Mouse (Mus musculus) stomach, embryonic 15.5 days (tissue): Measurements from ENCODE around the gene Zfp775. TPM values are rescaled to one million over a fixed set of nuclear protein-coding genes. Genes with fewer than 3 reads are reported as not detected.
"Not testable (repeated sequence)": the region's sequence is repeated elsewhere in the genome, so short reads cannot be mapped to it uniquely, and the experiment has no call there.

Experiments used
- ATAC-seq: fragments of 200-750 bp; cut with Nextera tagmentation; 2 replicates; pipeline ENCODE4 v1.8.0; 2017; ENCODE audit warnings: low read depth, moderate number of reproducible peaks, moderate TSS enrichment; ENCODE audit not compliant: insufficient read depth, low FRiP score
- H3K27ac ChIP-seq: fragments of 300-500 bp; sonication (generic); 2 replicates; pipeline ENCODE4 v1.5.1; 2015; ENCODE audit warnings: mild to moderate bottlenecking, inconsistent platforms
- H3K27me3 ChIP-seq: fragments of 300-500 bp; sonication (generic); replicated peaks from 2 replicates; pipeline ENCODE4 v1.6.1; 2015; ENCODE audit warnings: inconsistent platforms
- H3K36me3 ChIP-seq: fragments of 300-500 bp; sonication (generic); 2 replicates; pipeline ENCODE4 v1.6.1; 2015; ENCODE audit warnings: inconsistent platforms
- H3K4me1 ChIP-seq: fragments of 300-500 bp; sonication (generic); 2 replicates; pipeline ENCODE4 v1.6.1; 2015; ENCODE audit warnings: inconsistent platforms
- H3K4me2 ChIP-seq: fragments of 300-500 bp; sonication (generic); 2 replicates; pipeline ENCODE4 v1.6.1; 2015; ENCODE audit warnings: mild to moderate bottlenecking, inconsistent platforms
- H3K4me3 ChIP-seq: fragments of 300-500 bp; sonication (generic); replicated peaks from 2 replicates; pipeline ENCODE4 v1.5.1; 2015; ENCODE audit warnings: inconsistent platforms
- H3K9ac ChIP-seq: fragments of 300-500 bp; sonication (generic); 2 replicates; pipeline ENCODE4 v1.6.1; 2015; ENCODE audit warnings: inconsistent platforms
- H3K9me3 ChIP-seq: fragments of 300-500 bp; sonication (generic); 2 replicates; pipeline ENCODE4 v1.6.1; 2016; ENCODE audit warnings: inconsistent platforms
- WGBS: fragments of 180-500 bp; shearing (Covaris S2); methylation state at CpG from one replicate; pipeline ENCODE4 v1.1.7; 2015; 5-methylcytosine and 5-hydroxymethylcytosine counted together
- polyA plus RNA-seq: library from polyadenylated mRNA; unstranded; fragments of >200 nt; fragmentation: Nextera tagmentation; extraction: Ambion mirVana; gene quantifications from 2 replicates; pipeline ENCODE4 v1.2.1, GENCODE M21; 2015

Gene Zfp775
- polyA plus RNA-seq, 1 experiment from 2014 or later: 4.9 TPM

DNA sequence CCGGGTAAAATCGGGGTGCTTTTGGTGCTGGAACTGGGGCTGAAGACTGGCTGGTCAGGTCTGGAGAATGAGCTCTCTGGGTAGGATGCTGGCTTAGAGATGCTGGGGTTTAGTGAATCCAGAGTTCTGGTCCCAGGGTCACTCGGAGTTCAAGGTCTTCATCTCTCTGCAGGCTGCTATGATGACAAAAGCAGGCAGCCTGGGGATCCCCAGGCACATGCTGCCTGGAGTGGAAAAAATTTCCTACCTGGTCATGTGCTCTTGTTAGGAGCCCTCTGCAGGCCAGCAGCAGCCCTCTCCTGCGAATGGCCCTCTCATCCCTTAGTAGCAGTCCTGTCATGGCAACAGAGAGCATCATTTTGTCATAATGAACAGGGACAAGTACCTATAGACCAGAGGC lies 11.6 kb downstream of the Zfp775 start:
- WGBS: 91% methylated on average over 4 of the region's 4 CpGs
- Histone ChIP-seq H3K27me3 (no peaks in the 10 kb centered on the region), H3K27ac (no peak overlapping the region), H3K4me2 (no peak overlapping the region), H3K36me3 (peaks cover 11% of the 10 kb centered on the region; the same call in 1 of the 2 replicates), H3K4me3 (no peak overlapping the region), H3K9ac (no peak overlapping the region), H3K9me3 (no peaks in the 10 kb centered on the region), H3K4me1 (no peaks in the 10 kb centered on the region)
- ATAC-seq: no peak

DNA sequence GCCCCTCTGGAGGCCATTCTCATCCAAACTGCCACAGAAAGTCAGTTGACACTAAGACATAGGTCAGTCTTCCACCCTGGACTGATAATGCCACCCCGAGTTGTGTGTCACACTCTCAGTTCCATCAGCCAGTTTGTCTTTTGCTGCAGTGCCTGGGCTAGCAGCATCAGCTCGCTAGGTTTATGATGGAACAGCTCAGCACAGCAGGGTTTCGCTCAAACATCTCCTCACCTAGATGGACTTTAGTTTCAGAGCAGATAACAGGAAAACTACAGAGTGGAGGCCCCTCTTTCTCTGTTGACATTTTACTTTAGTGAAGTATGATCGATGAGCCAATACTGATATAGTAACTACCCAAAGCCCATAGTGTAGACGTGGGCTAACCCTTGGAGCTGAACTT lies 12.9 kb downstream of the Zfp775 start:
- H3K36me3 ChIP-seq: peaks cover 15% of the 10 kb centered on the region; the same call in 1 of the 2 replicates
- no peaks in the 10 kb centered on the region for H3K27me3 ChIP-seq
- no peak for ATAC-seq
- H3K9me3 ChIP-seq: no peaks in the 10 kb centered on the region
- 86% methylated on average over 5 of the region's 5 CpGs for WGBS
- H3K27ac ChIP-seq: no peak overlapping the region
- H3K9ac ChIP-seq: no peak overlapping the region
- no peak overlapping the region for H3K4me2 ChIP-seq
- no peaks in the 10 kb centered on the region for H3K4me1 ChIP-seq
- no peak overlapping the region for H3K4me3 ChIP-seq

DNA sequence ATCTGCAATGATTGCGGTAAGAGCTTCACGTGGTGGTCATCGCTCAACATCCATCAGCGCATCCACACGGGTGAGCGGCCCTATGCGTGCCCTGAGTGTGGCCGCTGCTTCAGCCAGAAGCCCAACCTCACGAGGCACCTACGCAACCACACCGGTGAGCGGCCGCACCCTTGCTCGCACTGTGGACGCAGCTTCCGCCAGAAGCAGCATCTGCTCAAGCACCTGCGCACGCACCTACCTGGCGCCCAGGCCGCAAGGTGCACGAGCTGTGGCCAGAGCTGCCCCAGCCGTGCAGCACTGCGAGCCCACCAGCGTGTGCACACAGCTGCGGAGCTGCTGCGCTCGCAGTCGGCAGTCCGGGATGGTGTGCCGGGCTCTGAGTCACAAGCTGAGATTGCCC lies 18.2 kb downstream of the Zfp775 start:
- H3K4me2 ChIP-seq: no peak overlapping the region
- H3K4me3 ChIP-seq: no peak overlapping the region
- no peaks in the 10 kb centered on the region for H3K27me3 ChIP-seq
- no peaks in the 10 kb centered on the region for H3K4me1 ChIP-seq
- H3K9ac ChIP-seq: no peak overlapping the region
- WGBS: 92% methylated on average over 30 of the region's 30 CpGs
- no peak overlapping the region for H3K27ac ChIP-seq
- H3K9me3 ChIP-seq: no peaks in the 10 kb centered on the region
- peaks cover 14% of the 10 kb centered on the region; the same call in 1 of the 2 replicates for H3K36me3 ChIP-seq
- no peak for ATAC-seq

DNA sequence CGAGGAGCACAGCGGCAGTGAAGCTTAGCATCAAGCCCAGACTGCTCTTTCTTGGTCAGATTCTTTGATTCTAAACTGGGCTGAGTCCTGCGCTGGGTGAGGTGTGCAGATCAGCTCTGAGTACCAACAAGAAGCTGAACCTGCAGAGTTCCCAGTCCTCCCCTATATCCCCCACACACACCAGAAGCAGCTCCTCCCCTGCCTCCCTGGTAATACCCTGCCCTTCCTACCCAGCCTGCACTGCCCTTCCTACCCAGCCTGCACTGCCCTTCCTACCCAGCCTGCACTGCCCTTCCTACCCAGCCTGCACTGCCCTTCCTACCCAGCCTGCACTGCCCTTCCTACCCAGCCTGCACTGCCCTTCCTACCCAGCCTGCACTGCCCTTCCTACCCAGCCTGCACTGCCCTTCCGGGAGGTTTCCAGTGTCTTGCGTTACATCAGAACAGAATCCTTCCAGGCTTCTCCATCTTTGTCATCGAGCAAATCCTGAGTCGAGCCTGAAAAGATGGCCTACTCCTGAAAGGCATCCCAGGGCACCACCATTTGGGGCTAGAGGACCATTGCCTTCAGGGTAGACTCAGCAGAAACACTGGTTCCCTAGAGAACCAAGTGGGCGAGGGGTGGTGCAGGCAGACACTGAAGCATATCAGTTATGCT lies 20.5 kb downstream of the Zfp775 start:
- not testable (repeated sequence) for H3K4me3 ChIP-seq, H3K4me2 ChIP-seq, H3K9me3 ChIP-seq, ATAC-seq, H3K27me3 ChIP-seq, H3K9ac ChIP-seq, H3K27ac ChIP-seq, H3K4me1 ChIP-seq
- peaks cover 14% of the 10 kb centered on the region; the same call in 1 of the 2 replicates for H3K36me3 ChIP-seq
- WGBS: 89% methylated on average over 8 of the region's 8 CpGs

DNA sequence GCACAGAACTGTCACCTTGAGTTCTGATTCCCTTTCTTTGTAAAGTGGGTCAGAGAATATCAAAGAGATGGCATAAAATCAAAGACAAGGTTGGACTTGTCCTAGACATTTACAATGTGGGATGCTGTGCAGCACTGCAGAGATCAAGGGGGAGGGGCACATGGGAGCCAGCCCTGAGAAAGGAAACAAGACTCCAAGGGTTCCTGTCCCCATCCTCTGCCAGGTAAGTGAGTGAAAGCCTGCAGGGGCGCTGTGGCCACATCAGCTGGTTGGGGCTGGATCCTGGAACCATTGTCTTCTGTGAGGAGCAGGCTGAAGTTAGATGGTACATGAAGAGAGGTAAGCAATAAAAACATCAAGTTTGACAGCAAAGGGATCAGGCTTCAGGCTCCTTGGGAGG lies 21.6 kb downstream of the Zfp775 start:
- H3K4me2 ChIP-seq: no peak overlapping the region
- H3K36me3 ChIP-seq: peaks cover 14% of the 10 kb centered on the region; the same call in 1 of the 2 replicates
- H3K27ac ChIP-seq: no peak overlapping the region
- WGBS: 43% methylated on average over 1 of the region's 1 CpGs
- no peak overlapping the region for H3K4me3 ChIP-seq
- peaks cover 16% of the 10 kb centered on the region; the same call in 1 of the 2 replicates for H3K27me3 ChIP-seq
- H3K9me3 ChIP-seq: no peaks in the 10 kb centered on the region
- ATAC-seq: no peak
- H3K4me1 ChIP-seq: peaks cover 9% of the 10 kb centered on the region; the same call in 1 of the 2 replicates
- H3K9ac ChIP-seq: no peak overlapping the region

DNA sequence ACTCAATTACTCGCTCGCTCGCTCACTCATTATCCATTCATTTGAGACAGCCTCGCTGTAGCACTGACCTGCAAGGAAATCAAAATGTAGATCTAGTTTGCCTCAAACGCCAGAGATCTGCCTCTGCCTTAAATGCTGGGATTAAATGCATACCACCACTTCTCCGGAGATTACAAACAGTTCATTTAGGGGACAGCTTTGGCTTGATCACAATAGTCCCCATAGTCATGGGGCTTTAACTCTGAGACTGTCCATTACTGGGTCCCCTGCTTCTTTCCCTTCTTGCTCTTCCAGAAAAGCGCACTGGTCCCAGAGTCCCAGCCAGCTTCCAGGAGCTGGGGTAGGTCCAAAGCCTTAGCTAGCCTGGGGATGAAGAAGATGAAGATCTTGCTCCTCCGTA lies 24.6 kb downstream of the Zfp775 start, which contains the start of gene AI854703:
AI854703 (plus strand) TSS at position 301 of the 400 bp plus-strand sequence.
- H3K9ac ChIP-seq: peak within 1 kb of the TSS; percentile 45; the same call in 1 of the 2 replicates

DNA sequence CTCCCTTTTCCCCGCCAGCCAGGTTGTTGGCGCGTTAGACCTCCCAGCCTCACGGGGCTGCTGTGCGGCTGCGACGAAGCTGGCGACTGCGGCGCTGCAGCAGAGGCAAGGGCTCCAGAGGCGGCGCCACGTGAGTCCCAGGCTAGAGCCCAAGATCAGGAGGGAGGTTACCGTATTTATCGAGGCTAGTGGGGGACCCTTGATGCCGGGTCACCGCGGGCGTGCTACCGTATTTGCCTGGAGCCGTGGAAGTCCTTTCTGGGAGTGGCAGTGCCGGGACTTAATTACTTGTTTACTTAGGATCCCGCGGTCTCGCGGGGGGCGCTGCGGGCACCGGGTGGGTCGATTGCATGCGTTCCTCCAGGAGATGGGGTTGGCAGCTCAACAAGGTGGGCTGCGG lies 25.1 kb downstream of the Zfp775 start:
- no peak overlapping the region for H3K27ac ChIP-seq
- H3K9me3 ChIP-seq: no peaks in the 10 kb centered on the region
- H3K4me1 ChIP-seq: peaks cover 19% of the 10 kb centered on the region
- no peak for ATAC-seq
- WGBS: under 1% methylated on average over 32 of the region's 32 CpGs
- peaks cover 27% of the 10 kb centered on the region for H3K27me3 ChIP-seq
- peak overlapping the region; percentile 45; the same call in 1 of the 2 replicates for H3K9ac ChIP-seq
- H3K36me3 ChIP-seq: no peaks in the 10 kb centered on the region
- H3K4me2 ChIP-seq: peak overlapping the region; percentile 89
- peak overlapping the region; percentile 47 for H3K4me3 ChIP-seq

More for the DNA sequence above, 24.6 kb downstream of the Zfp775 start, which contains the start of gene AI854703:
- Histone ChIP-seq H3K9me3 (no peaks in the 10 kb centered on the region), H3K4me2 (peak within 1 kb of the TSS; percentile 89), H3K27me3 (peaks cover 27% of the 10 kb centered on the region), H3K4me1 (peaks cover 19% of the 10 kb centered on the region), H3K4me3 (peak within 1 kb of the TSS; percentile 47), H3K27ac (no peak within 1 kb of the TSS), H3K36me3 (no peaks in the 10 kb centered on the region)
- no peak for ATAC-seq
- WGBS: 37% methylated on average over 8 of the region's 8 CpGs

DNA sequence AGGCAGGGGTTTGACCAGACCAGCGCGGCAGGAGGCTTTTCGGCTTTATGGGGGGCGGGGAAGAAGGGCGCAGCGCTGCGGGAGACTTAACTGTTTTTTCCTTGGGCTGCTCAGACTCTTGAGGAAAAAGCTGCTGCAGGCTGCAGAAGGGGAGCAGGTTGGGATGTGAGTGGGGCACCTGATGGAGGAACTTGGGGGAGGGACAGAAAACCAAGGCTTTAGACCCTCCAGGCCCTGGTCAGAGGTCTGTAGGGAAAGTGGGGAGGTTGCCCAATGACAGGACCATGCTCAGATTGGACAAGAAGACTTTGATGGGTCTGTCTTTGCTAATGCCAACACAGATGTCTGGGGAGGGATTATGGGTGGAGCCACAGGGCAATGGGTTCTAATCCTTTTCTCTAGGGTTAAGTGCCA lies 25.7 kb downstream of the Zfp775 start:
- Histone ChIP-seq H3K4me3 (peak overlapping the region; percentile 47), H3K36me3 (no peaks in the 10 kb centered on the region), H3K27me3 (peaks cover 27% of the 10 kb centered on the region), H3K4me2 (peak overlapping the region; percentile 89), H3K27ac (no peak overlapping the region), H3K9me3 (no peaks in the 10 kb centered on the region), H3K4me1 (peaks cover 19% of the 10 kb centered on the region), H3K9ac (no peak overlapping the region)
- no peak for ATAC-seq
- WGBS: 8% methylated on average over 7 of the region's 7 CpGs

DNA sequence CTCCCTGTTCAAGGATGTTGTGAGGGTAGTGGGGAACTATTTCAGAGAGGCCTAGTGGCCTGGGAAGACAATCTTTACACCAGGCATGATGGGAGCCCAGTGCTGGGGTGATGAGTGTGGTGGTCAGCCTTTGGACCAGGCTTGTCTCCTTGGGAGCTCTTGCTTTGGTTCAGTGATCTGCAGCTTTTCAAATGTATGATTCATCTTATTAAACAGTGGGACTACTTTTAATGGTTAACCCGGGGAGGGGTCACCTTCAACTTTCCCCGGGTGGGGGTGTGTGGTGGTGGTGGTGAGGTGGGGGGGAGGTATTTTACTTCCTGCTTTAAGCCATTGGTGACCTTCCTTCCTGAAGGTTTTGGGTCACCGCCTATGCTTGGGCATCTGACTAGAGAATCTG lies 26.5 kb downstream of the Zfp775 start:
- H3K36me3 ChIP-seq: no peaks in the 10 kb centered on the region
- WGBS: 67% methylated on average over 3 of the region's 3 CpGs
- H3K27me3 ChIP-seq: peaks cover 27% of the 10 kb centered on the region
- H3K4me3 ChIP-seq: no peak overlapping the region
- H3K9me3 ChIP-seq: no peaks in the 10 kb centered on the region
- H3K4me1 ChIP-seq: peaks cover 19% of the 10 kb centered on the region
- H3K9ac ChIP-seq: no peak overlapping the region
- H3K4me2 ChIP-seq: no peak overlapping the region
- no peak for ATAC-seq
- H3K27ac ChIP-seq: no peak overlapping the region

DNA sequence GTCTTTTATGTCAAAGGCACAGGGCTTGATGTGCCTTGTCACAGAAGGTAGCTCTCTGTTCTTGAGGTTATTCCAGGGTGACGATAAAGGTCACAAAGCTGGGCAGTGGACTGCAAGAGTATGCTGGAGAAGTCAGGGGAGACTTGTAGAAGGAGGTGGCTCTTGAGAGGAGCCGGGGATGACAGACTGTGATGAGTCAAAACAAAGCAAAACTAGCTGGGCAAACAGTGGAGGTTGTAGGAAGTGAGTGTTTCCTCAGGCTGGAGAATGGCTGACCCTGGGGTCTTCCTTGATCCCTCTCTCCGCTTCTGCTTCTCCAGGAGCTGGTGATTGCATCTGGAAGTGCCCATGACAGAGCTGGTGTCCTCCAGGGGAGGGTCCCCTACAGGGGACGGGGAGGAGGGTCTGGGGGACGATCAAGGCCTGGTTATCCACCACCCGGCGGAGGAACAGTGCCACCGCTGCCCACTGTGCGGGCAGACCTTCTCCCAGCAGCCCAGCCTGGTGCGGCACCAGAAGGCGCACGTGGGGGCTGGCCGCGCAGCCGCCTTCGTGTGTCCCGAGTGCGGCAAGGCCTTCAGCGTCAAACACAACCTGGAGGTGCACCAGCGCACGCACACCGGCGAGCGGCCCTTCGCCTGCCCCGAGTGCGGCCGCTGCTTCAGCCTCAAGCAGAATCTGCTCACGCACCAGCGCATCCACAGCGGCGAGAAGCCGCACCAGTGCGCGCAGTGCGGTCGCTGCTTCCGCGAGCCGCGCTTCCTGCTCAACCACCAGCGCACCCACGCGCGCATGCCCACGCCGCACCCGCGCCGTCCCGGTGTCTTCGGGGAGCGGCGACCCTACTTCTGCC lies 27.2 kb downstream of the Zfp775 start:
- H3K4me3 ChIP-seq: peak overlapping the region; percentile 43
- peak overlapping the region; percentile 19; the same call in 1 of the 2 replicates for H3K9ac ChIP-seq
- 7% methylated on average over 54 of the region's 54 CpGs for WGBS
- H3K36me3 ChIP-seq: no peaks in the 10 kb centered on the region
- no peak for ATAC-seq
- H3K27ac ChIP-seq: no peak overlapping the region
- peaks cover 27% of the 10 kb centered on the region for H3K27me3 ChIP-seq
- no peaks in the 10 kb centered on the region for H3K9me3 ChIP-seq
- H3K4me2 ChIP-seq: peak overlapping the region; percentile 92
- peaks cover 19% of the 10 kb centered on the region for H3K4me1 ChIP-seq

DNA sequence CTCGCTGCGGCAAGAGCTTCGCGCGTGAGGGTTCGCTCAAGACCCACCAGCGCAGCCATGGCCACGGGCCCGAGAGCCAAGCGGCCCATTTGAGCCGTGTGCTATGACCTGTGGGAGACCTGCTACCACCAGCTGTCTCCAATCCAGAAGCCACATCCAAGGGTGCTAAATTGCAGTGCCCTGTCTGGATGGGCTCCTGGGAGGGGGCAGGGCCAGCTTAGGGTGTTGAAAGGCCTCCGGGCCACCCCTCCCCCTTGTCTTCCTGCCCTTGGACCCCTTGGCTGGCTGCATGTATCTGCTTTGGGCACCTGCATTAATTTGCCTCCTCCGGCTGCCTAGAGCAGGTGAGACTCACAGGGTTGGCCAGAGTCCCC lies 27.8 kb downstream of the Zfp775 start:
- peak overlapping the region; percentile 19; the same call in 1 of the 2 replicates for H3K9ac ChIP-seq

DNA sequence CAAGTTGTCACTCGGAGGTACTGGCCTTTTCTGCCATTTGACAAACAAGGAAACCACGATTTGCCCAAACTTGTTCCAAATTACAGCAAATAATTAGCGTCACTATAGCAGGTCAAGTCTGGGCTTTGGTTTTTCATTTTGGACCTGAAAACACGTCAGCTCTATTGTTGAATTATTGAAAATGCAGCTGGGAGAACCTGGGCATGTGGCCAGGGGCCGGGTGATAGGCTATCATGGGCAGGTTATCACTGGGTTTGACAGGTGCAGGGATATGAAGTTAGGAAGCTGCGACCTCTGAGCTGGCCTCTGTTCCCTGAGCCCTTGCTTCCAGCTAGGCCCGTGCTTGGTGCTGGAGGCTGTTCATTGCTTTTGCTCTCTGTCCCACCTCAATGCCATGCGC lies 29.0 kb downstream of the Zfp775 start:
- Histone ChIP-seq H3K27me3 (peaks cover 27% of the 10 kb centered on the region), H3K27ac (no peak overlapping the region), H3K4me2 (no peak overlapping the region), H3K4me1 (peaks cover 19% of the 10 kb centered on the region), H3K4me3 (no peak overlapping the region), H3K9me3 (no peaks in the 10 kb centered on the region), H3K36me3 (no peaks in the 10 kb centered on the region), H3K9ac (no peak overlapping the region)
- no peak for ATAC-seq
- WGBS: 77% methylated on average over 8 of the region's 8 CpGs

More for the DNA sequence above, 27.8 kb downstream of the Zfp775 start:
- H3K36me3 ChIP-seq: no peaks in the 10 kb centered on the region
- H3K9me3 ChIP-seq: no peaks in the 10 kb centered on the region
- 15% methylated on average over 13 of the region's 13 CpGs for WGBS
- no peak overlapping the region for H3K27ac ChIP-seq
- 0 out of 2 replicates have a peak, but pooled peaks have one; percentile 9 for ATAC-seq
- peak overlapping the region; percentile 92 for H3K4me2 ChIP-seq
- peaks cover 19% of the 10 kb centered on the region for H3K4me1 ChIP-seq
- peak overlapping the region; percentile 43 for H3K4me3 ChIP-seq
- peaks cover 27% of the 10 kb centered on the region for H3K27me3 ChIP-seq
